Mouse (Mus musculus) ES-E14 (cell line): ENCODE data around the gene Olfr902. TPM values are rescaled to one million over a fixed set of nuclear protein-coding genes. Genes with fewer than 3 reads are reported as not detected.
"Not testable (repeated sequence)": the region's sequence is repeated elsewhere in the genome, so short reads cannot be mapped to it uniquely, and the experiment has no call there.

Experiments used
- DNase-seq: peaks from one replicate; pipeline ENCODE4 v3.0.0-alpha.2; 2013; ENCODE audit warnings: low read depth, low spot score
- H3K27ac ChIP-seq: 2 replicates; pipeline ENCODE4 v1.5.1; 2012; ENCODE audit warnings: low read depth, mild to moderate bottlenecking, low read length, moderate library complexity, mixed read lengths; ENCODE audit not compliant: poor library complexity, insufficient read depth, severe bottlenecking
- H3K36me3 ChIP-seq: 2 replicates; pipeline ENCODE4 v1.6.1; 2012; ENCODE audit warnings: mild to moderate bottlenecking, low read length, moderate library complexity, mixed read lengths; ENCODE audit not compliant: control insufficient read depth, poor library complexity, insufficient read depth, severe bottlenecking
- H3K4me1 ChIP-seq, 2 experiments: fragments of 150-350 bp in 1 of 2; sonication (generic) in 1 of 2; 2 replicates each; pipeline ENCODE4 v1.6.1; 2012; ENCODE audit warnings: low read length in 2 of 2, mild to moderate bottlenecking in 1 of 2, mixed read lengths in 1 of 2; ENCODE audit not compliant: control insufficient read depth in 2 of 2, insufficient read depth in 2 of 2, poor library complexity in 1 of 2
- H3K4me3 ChIP-seq, 2 experiments: fragments of 150-350 bp in 1 of 2; sonication (generic) in 1 of 2; 2 replicates each; pipeline ENCODE4 v1.5.1; 2012; ENCODE audit warnings: low read length in 2 of 2, low read depth in 1 of 2, mild to moderate bottlenecking in 1 of 2, mixed read lengths in 1 of 2; ENCODE audit not compliant: insufficient read depth in 1 of 2, poor library complexity in 1 of 2, severe bottlenecking in 1 of 2
- H3K9ac ChIP-seq: 2 replicates; pipeline ENCODE4 v1.6.1; 2012; ENCODE audit warnings: low read depth, mild to moderate bottlenecking, low read length, mixed read lengths; ENCODE audit not compliant: poor library complexity, insufficient read depth, severe bottlenecking
- H3K9me3 ChIP-seq: fragments of 150-350 bp; sonication (generic); 2 replicates; pipeline ENCODE4 v1.6.1; 2012; ENCODE audit warnings: low read depth, mild to moderate bottlenecking, low read length; ENCODE audit not compliant: control insufficient read depth, insufficient read depth
- CHD2 ChIP-seq: IDR thresholded peaks from 2 replicates; pipeline ENCODE4 v1.6.1; 2014; ENCODE audit warnings: mild to moderate bottlenecking, low read depth, low read length, inconsistent platforms
- HCFC1 ChIP-seq: IDR thresholded peaks from 2 replicates; pipeline ENCODE4 v1.6.1; 2012; ENCODE audit warnings: low read length, inconsistent platforms, borderline replicate concordance; ENCODE audit not compliant: insufficient read depth
- MAFK ChIP-seq: IDR thresholded peaks from 2 replicates; pipeline ENCODE4 v1.6.1; 2014; ENCODE audit warnings: mild to moderate bottlenecking, low read depth, low read length, inconsistent platforms; ENCODE audit not compliant: insufficient read depth
- ZC3H11A ChIP-seq: IDR thresholded peaks from 2 replicates; pipeline ENCODE4 v1.6.1; 2012; ENCODE audit warnings: low read depth, mild to moderate bottlenecking, inconsistent platforms, low read length, borderline replicate concordance
- ZNF384 ChIP-seq: IDR thresholded peaks from 2 replicates; pipeline ENCODE4 v1.6.1; 2012; ENCODE audit warnings: low read depth, low read length, inconsistent platforms
- in situ Hi-C, 2 experiments: fragments of 600-800 bp; cut with MboI; formaldehyde crosslinking; loops; one replicate each; pipeline ENCODE4 v1.15.1; 2025; ENCODE audit warnings: low sequenced_read_pairs in 2 of 2, inconsistent platforms in 1 of 2; ENCODE audit not compliant: unreplicated experiment in 2 of 2
- total RNA-seq: library from RNA; depleted of rRNA; stranded (reverse); fragments of 300-350 nt; gene quantifications from 2 replicates; pipeline ENCODE4 v1.2.3, GENCODE M21; 2012; rRNA removed

The Olfr902 gene
- not detected in 2 replicates for total RNA-seq

GRCm38 (mm10) chr9:38447352-38447751 is at the start of gene Olfr902:
Gene Olfr902, plus strand, starts transcription at chr9:38447652.
- H3K36me3 ChIP-seq = no peaks in the 10 kb centered on the region
- H3K4me1 ChIP-seq = no peaks in the 10 kb centered on the region
- in situ Hi-C loops = no loop called here
- no peak within 1 kb of the TSS for H3K9ac ChIP-seq
- no peak within 1 kb of the TSS for H3K27ac ChIP-seq
- no peaks in the 10 kb centered on the region for H3K9me3 ChIP-seq
- TF ChIP-seq ZC3H11A (no peak), HCFC1 (no peak), ZNF384 (no peak), MAFK (no peak), CHD2 (no peak)
- no peak within 1 kb of the TSS for H3K4me3 ChIP-seq
- DNase-seq = no peak

- Histone ChIP-seq H3K9ac (no peak within 1 kb of the TSS), H3K4me3 (no peak within 1 kb of the TSS), H3K9me3 (no peaks in the 10 kb centered on the region), H3K4me1 (0 out of 4 replicates have a peak, but pooled peaks cover 0 to 1% of the 10 kb centered on the region in 2 experiments), H3K27ac (no peak within 1 kb of the TSS), H3K36me3 (no peaks in the 10 kb centered on the region)
- in situ Hi-C loops = no loop called here
- TF ChIP-seq MAFK = no peak
- TF ChIP-seq HCFC1 = no peak
- no peak for TF ChIP-seq ZC3H11A
- TF ChIP-seq CHD2 = no peak
- TF ChIP-seq ZNF384 = no peak
- no peak for DNase-seq
These were observed 46.1 kb upstream of the Olfr902 start, which contains the start of gene Olfr147 for GRCm38 (mm10) chr9:38401398-38401797. Gene Olfr147, plus strand, starts transcription at chr9:38401698.

GRCm38 (mm10) chr9:38407502-38407901 is 40.0 kb upstream of the Olfr902 start:
- H3K4me1 ChIP-seq, H3K36me3 ChIP-seq, in situ Hi-C loops, H3K9me3 ChIP-seq, H3K9ac ChIP-seq, H3K4me3 ChIP-seq, DNase-seq: not testable (repeated sequence)
- peak overlapping the region; percentile 93; the same call in 1 of the 2 replicates for H3K27ac ChIP-seq

GRCm38 (mm10) chr9:38413502-38413901 is 34.0 kb upstream of the Olfr902 start:
- in situ Hi-C loops, DNase-seq, H3K9me3 ChIP-seq, H3K4me3 ChIP-seq, H3K27ac ChIP-seq, H3K4me1 ChIP-seq, H3K9ac ChIP-seq, H3K36me3 ChIP-seq: not testable (repeated sequence)

GRCm38 (mm10) chr9:38423801-38424200 is 23.7 kb upstream of the Olfr902 start:
- in situ Hi-C loops = no loop called here

More at GRCm38 (mm10) chr9:38423801-38424200, 23.7 kb upstream of the Olfr902 start:
- DNase-seq = no peak
- Histone ChIP-seq H3K4me3 (no peak overlapping the region), H3K27ac (peak overlapping the region; percentile 40; the same call in 1 of the 2 replicates), H3K36me3 (no peaks in the 10 kb centered on the region), H3K9me3 (peaks cover 4% of the 10 kb centered on the region; the same call in 1 of the 2 replicates), H3K9ac (no peak overlapping the region), H3K4me1 (no peaks in the 10 kb centered on the region)
- TF ChIP-seq MAFK (no peak), ZC3H11A (no peak), ZNF384 (no peak), CHD2 (no peak)
